Mouse (Mus musculus) c-Kit-positive CD71-positive TER-119-positive erythroid progenitor cells, embryonic 14.5 days (primary cell): ENCODE results near the gene Rer1.

ENCODE experiments used
- DNase-seq: peaks from one replicate; pipeline ENCODE4 v3.0.0-alpha.2; 2013; ENCODE audit warnings: low spot score

The Rer1 gene

DNA sequence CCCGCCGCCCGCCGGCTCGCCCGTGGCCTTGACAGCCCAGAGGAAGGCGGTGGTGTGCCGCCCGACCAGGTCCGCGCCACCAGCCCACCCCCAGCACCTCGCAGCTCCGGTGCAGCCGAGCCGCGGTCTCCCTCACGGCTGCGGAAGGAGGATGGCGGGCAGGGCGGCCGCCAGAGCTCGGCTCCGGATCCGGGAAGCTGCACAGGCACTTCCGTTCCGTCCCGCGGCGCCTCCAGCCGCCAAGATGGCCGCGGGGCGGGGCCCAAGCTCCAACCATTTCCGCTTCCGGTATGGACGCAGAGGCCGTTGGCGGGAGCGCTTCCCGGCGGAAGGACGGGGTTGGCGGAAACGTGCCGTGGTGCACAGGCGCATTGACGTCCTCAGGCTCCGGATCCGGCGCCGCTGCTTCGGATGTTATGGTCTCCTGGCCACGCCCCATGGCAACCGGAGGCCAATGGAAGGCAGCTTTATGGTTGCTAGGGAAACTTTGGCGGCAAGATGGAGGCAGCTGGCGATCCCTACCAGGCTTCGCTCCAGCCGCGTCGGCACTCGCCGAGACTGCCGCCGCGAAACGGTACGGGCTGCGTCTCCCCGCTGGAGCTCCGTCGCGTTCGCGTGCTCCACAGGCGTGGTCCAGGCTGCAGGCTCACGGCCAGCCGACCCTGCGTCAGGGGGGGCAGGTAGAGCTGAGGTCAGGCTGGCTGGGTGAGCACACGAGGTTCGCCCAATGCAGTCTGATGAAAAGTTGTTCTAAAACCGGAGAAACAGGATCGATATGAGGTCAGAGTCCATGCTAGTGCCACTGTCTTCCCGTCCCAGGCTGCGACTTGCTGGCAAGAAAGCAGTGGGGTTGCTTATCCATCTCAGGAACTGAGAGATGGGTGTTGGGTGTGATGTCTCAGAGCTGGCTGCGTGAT is at the start of gene Rer1, which contains the start of gene Morn1:
Gene Rer1, minus strand, starts transcription at position 275 of the 917 bp plus-strand sequence.
Gene Morn1, plus strand, starts transcription at position 470 of the 917 bp plus-strand sequence.
- peak; percentile 99 for DNase-seq

DNA sequence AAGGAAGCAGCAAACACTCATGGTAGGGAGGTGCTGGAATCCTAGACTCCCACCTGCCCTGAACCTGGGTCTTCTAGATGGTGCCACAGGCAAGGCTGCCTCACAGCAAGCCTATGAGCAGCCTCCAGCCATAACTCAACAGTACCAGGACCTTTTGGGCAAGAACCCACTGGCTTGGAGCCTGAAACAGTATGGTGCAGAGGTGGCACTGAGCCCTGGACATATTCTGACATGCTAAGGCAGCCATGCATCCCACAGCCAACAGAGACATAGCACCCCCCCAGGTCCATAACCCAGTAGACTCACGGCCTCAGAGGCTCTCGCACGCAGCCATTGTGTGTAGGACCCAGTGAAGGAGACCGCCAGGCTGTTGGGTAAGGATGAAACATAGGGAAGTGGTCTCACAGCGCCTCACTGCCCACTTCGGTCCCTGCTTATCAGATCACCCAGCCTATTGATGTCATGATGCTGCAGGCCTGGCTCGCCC is 48.5 kb upstream of the Rer1 start:
- no peak for DNase-seq

DNA sequence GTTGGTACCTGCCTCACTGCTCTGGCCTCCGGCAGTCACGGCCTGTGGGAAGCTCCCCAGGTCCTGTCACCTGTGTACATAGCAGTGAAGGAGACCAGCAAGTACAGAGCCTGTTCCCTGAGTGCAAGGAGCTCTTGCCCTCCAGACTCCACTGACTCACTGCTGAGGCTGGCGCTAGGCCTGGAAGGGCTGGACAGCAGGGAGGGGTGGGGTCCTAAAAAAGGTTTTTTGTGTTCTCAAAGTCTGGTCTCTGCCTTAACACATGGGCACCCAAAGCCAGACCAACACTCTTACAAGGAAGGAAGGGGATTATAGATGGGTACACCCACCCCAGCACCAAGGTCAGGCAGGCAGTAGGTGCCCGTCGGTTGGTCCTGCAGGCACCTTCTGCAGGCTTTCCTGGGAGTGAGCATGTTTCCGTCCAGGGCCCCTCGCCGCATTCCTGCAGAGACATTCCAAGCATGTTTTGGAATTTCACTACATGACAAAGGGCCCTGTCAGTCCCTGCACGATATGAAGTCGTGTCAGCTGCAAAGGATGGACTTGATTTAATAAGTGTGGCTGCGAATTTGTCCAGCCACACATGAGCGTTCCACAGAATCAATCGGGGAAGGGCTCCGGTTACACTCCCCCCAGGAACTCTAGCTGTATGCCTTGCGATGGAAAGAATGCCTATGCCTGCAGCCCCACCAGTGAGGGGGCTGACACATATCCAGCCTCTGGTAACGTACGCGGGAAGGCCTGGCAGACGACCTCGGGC is 47.7 kb upstream of the Rer1 start:
- DNase-seq, result no peak

DNA sequence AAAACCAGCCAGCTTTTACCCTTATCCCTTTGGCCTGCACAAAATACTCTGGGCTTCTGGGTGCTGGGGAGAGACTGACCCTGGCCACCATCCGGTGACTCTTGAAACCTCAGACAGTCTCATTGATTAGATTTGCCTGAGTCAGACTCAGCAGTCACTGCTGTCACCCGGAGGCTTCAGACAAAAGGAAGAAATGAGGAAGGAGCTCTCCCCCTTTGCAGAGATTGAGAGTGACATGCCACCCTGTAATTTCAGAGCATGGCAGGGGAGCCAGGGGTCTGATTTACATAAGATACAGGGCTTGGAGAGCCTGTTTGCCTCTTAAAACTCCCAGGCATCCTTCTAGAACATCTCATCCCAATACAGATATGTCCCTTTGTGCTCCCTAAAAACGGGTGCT is 47.0 kb upstream of the Rer1 start:
- no peak for DNase-seq

DNA sequence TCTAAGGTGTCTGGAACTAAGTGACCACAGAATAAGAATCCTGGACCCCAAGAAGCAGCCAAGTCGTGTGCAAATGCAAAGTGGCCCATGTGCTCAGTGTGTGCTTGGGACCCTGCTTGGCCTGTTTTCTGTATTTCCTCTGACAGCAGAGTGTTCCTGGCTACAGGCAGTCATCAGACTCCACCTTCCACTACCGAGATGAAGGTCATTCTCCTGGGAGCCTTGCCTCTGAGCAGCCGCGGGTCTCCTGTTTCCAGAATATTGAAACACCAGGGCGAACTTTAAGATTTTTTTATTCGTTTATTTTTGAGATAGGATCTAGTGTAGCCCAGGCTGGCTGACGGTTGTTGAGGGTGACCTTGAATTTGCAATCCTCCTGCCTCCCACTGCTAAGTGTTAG is 44.4 kb upstream of the Rer1 start:
- no peak for DNase-seq

DNA sequence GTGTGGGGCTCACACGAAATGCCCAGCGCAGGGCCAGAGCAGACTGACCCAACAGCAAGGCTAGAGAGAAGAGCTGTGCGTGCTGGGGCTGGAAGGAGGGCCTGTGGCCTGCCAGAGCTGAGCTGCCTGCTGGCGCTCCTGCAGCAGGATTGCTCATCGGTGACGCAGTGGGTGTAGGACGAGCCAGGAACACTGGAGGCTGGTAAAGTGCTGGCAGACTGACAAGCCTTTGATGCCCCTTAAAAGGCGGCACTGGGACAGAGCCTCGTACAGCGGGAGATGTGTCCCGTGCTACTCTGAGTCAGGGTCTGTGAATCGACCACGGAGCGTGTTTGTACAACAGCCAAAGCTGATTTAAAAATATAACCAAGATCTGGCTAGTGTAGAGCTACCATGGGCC is 43.8 kb upstream of the Rer1 start:
- no peak for DNase-seq

DNA sequence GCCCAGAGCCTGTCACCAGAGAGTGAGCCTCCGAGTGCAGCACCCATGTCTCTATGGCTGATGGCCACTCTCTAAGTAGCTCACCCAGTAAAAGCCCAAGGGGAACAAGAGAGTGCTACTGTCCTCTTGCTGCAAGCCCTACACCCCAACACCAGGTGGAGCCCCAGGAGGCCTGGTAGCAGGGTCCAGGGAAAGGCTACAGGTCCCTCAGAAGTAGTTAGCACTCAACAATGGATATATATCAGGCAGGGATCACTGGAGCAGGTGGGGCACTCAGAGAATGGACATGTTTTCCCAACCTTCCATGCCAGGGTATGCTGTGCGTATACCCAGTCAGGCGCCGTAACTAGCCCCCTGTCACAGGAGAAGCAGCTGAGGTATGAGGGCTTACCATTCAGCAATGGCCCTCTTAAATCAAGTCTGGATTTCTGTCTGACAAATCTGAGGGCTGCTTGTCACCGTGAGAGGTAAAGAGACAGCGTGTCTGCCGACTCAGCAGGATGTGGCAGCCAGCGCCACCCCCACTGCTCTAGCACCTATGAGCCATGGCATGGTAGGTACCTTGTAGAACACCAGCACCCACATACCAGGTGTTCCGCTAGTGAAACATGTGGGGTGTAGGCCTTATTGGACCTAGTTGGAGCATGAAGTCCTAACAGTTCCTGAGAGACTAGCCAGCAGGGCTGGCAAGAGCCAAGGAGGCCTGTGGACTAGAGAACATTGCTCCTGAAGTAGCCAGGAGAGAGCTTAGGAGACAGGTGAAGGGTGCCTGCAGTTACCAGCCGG is 43.1 kb upstream of the Rer1 start:
- no peak for DNase-seq

DNA sequence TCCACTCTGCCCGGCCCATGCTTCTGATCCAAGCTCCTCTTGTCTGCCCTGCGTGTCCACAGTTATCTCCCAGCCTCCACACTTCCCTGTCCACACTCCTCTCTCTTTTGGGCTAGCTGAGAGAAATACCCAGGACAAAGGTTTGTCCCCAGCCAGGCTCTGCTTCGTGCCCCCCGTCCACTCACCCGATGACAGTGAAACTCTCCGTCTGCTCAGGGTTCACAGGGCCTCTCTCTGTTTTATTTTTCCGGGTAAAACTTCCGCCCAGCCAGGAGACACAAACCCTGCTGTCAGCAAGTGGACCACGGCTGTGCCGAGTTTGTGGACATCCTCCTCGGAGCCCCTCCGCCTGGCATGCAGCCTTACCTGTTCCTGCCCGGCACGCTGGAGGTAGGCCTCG is 42.2 kb upstream of the Rer1 start:
- no peak for DNase-seq

DNA sequence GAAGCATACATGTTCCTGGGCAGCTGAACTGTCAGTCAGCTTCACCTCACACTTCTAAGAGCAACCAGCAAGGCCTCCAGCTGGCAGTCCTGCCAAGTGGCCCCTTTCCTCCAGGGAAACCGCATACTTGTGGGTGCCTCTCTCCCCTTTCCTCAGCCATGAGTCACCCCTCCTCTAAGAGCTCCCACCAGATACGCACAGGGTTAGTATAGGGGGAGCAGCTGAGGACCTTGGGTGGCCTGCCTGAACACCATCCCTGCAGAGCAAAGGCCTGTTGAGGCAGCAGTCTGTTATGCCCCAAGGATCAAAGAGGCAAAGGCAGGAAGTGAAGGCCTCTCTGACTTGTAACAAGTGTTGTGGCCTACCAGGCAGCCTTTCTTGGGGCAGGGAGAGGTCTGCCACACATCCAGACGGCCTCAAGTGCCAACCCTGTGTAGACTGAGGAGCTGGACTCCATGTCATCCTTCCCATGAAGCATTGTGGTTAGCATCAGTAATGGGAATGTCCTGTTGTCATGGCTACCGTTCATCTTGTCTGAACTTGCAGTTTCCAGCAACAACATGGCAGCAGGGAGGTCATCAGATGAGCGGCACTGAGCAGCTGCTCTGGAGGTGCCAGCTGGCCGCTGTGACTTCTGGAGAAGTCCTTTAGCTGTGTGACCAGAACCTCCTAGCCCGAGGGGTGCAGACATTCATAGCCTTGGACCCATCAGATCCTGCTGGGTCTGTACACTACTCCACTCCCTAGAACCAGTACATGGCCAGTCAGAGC is 40.6 kb upstream of the Rer1 start:
- DNase-seq, result no peak

DNA sequence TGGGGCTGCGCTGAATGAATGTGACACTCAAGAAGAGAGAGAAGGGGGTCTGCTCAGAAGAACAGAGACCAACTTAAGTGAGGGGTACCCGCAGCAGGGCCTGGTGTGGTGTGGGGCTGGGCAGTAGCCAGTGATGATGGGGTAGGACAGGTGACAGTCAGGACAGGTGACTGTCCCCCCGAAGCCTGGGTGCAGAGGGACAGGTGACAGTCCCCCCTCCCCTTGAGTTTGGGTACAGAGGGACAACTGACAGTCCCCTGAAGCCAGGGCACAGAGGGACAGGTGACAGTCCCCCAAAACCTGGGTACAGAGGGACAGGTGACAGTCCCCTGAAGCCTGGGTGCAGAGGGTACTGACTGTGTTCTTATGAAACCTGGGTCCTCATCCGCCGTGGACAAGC is 40.0 kb upstream of the Rer1 start:
- DNase-seq, result no peak

DNA sequence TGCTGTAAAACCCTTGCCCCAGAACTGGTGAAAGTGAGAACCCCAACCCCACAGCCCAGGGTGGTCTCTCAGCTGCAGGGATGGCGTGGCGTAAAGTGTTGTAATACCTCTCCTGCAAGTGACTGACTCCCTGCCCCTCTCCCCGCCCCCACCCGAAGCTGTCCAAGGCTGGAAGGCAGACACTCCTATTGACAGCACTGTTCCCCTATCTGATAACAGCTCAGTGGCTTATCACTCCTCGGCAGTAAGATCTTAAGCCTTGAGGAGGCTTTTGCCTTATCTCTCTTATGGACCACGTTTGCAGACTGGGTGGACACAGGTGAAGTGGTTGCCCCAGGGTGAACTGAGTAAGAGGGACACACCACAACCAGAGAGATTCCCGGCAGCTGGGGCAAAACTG is 39.1 kb upstream of the Rer1 start:
- DNase-seq, result no peak

DNA sequence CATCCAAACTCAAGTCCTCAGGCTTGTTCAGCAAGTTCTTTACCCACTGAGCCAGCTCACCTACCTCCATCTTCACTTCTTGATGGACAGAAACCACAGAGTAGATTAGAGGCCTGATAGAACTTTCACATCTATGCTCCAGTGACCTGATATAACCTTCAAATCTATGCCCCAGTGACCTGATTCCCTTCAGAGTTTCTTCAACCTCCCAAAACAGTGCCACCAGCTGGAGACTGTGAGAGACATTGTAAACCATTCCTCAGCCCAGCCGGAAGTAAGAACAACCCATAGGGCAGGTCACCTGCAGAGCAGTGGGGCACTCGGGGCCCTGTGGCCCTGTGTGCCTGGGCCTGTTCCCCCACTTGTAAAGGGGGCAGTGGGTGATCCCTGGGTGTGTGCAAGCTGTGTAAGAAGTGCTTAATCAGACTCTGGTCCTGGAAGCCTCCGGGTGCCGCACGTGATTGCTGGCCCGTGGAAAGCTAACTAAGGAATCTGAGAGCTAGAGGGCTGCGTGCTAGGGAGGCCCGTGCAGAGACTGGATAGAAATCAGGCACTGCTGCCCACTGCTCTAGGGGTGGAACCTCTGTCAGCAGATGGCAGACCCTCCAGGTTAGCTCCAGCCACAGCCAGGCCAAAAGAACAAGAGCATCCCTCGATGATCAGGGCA is 37.8 kb upstream of the Rer1 start:
- no peak for DNase-seq

DNA sequence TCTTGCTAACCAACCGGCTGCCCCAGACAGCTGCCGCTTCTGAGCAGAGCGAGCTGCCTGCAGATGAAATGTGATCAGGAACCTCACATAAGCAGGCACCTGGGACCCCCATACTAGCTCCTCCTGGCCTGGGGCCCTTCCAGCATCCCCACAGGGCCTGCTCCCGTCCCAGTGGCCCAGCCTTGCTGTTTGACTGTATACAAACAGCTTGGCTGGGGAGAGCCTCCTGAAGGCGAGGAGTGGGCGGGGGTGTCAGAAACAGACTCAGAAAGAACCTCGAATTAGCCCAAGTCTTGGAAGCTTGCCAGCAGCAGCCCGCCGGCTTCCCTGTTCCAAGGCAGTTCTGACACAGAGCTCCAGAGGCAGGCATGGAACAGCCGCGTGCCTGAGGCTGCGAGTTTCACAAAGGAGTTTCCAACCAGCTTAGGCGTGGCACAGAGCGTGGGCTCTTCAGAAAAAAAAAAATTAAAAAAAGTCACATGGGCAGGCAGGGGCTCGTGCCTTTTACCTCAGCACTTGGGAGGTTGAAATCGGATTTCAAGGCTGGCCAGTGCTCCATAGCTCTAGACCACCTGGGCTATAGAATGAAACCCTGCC is 36.4 kb upstream of the Rer1 start:
- no peak for DNase-seq

DNA sequence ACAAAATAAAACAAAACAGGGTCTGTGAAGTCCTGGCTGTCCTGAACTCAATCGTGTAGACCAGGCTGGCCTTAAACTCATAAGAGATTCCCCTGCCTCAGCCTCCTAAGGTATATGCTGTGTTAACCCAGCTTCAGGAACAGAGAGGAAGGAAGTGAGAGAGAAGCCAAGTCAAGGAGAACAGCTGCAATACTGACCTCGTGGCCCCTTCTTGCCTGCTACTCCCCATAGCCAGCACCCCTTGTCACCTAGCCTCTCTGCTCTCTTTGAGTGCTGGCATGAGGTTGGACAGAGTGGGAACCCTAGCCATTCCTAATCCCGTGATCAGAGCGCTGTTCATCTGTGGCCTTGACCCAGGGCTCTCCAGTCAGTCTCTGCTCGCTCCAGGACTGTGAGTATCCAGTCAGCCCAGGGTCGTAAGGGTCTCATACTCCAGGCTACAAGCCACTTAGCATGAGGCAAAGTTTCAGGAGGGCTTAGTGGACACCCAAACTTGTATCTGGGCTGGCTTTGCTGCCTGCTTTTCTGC is 35.8 kb upstream of the Rer1 start:
- no peak for DNase-seq

DNA sequence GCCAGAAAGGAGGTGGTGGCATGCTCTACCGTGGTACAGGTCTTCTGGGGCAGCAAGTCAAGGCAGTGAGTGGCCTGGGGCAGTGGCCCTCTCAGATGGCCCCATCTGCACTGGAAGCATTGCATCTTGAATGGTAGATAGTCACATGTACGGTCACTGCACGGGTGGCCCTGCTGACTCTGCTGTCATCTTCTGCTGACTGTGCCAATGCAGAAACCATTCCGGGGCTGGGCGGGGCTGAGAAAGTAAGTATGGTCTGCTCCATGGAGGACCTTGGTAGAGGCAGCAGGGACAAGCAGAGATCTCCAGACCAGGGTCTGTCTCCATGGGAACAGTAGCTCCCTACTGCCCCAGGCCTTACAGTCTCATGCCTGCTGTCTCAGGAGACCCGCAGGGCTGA is 35.0 kb upstream of the Rer1 start:
- no peak for DNase-seq

DNA sequence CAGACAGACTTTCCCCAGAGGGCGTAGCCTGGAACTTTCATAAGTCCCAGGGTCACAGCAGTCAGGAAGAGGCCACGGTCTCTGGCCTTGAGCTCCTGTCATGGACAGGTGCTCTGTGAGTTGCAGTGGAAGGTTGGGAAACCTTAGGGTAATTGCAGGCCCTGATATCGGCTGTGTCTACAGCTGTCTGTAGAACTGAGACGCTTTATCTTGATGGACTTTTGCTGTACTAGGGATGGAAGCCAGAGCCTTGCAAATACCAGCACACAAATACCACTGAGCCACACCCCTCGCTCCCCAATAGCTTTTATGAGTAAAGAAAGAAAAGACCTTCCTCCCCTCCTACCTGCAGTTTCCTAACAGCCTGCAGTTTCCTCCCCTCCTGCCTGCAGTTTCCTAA is 34.4 kb upstream of the Rer1 start:
- no peak for DNase-seq

DNA sequence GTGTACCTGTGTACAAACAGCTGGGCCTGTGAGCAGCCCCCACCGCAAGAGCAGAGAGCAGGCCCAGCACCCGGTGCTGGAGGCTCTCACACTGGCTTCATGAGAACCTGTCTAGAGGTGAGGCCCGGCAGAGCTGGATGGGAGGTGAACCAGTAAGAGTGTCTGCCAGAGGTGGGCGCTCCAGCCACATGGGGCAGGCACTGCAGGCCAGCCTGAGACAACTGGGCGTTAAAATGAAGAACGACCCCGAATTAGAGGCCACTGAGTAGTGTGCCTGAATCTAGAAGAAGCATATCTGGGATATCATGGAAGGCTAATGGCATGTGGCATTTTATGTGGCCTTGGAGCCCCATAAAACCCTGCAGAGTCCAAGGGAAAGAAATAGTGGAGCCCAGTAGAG is 33.9 kb upstream of the Rer1 start:
- DNase-seq, result no peak

DNA sequence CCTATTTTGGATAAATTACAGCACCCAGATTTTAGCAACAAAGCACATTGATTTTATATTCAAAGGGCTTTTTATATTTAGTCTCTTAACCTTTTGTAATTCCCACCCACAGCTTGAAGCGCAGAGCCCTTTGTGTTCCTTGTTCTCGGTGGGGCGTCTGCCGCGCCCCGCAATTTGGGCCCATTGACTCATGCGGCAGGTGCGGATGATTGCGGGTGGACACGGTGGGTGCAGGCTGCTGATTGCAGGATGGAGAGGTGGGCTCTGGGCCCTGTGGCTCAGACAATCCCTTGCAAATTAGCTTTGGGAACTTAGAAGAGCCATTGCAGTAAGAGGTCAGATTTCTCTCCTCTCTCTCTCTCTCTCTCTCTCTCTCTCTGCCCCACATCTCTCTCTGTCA is 32.1 kb upstream of the Rer1 start:
- no peak for DNase-seq

DNA sequence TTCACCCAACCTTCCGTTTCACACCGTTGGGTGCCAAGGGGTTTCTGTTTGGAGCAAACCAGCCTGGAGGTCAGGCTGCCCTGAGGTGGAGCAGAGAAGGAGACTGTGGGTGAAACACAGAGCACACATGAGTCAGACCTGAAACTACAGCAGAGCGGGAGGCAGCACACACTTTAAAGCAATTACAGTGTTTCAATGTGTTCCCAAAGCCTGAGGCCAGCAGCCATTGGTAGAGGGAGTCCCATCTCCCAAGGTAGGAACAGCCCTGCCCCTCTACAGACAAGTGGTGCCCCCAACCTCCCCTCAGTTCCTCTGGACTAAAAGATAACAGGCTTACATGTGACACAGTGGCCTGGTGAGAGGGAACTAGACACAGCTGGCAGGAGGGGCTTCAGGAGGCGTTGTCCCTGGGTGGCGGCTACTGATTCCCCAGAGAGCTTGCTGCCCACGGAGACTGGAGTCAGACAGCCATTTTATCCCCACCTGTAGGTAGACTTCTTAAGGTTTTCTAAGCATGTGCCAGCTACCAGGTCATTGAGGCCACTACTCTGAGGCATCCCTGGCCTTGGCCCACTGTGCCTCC is 31.3 kb upstream of the Rer1 start:
- peak; percentile 45 for DNase-seq

DNA sequence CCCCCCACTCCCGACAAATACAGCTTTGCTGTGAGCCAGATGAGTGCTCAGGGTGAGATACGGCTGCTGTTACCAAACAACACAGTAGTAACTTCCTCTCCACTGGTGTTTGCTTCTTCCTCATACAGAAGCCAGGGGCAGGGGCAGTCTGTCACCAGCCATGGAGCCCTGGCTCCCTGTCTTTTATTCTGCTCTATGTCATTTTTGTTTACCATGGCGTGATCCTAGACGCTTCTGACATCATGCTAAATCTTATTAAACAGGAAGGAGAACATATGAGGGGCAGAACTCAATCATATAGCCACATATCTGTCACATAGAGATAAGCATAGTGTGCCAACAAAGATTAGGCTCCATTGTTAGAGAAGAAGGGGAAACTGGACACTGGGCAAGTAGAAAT is 30.4 kb upstream of the Rer1 start:
- no peak for DNase-seq
